Mouse (Mus musculus) naive thymus-derived CD4-positive, alpha-beta T cell, adult 2 months (primary cell): ENCODE measurements around the gene Plxdc1.

Source experiments
- DNase-seq: peaks from one replicate; pipeline ENCODE4 v3.0.0-alpha.2; 2011; ENCODE audit warnings: low read depth

Plxdc1 gene

DNA sequence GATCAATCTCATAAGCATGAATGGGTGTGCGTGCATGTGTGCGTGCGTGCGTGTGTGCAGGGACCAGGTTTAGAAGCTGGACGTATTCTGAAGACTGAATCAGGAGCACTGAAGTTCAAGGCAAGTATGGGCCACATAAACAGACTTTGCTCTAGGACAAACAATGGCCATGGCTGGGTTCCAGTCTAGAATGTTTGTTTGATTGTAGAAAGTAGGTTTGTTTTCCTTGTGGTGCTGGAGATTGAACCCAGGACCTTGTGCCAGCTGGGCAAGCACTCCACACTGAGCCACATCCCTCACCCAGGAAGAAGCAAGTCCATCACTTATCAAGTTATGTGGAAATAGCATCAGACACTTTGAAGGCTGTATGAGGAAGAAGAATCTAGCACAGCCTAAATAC lies 29.9 kb upstream of the Plxdc1 start:
- no peak for DNase-seq

DNA sequence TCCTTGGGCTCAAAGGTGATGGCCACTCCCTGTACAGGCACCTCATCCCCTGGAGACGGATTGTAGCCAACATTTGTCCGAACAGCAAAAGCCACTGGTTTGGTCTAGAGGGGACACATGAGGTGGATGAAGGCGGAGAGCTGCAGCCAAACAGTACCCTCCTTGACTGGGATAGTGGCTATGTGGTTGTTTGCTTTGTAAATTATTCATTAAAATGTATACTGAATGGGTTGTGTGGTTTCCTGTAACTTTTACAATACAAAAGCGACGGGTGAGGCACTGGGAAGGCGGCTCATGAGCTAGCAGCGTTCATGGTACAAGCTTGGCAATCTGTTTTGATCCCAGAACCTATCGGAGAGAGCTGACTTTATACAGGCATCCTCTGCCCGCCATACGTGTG lies 26.6 kb upstream of the Plxdc1 start:
- no peak for DNase-seq

DNA sequence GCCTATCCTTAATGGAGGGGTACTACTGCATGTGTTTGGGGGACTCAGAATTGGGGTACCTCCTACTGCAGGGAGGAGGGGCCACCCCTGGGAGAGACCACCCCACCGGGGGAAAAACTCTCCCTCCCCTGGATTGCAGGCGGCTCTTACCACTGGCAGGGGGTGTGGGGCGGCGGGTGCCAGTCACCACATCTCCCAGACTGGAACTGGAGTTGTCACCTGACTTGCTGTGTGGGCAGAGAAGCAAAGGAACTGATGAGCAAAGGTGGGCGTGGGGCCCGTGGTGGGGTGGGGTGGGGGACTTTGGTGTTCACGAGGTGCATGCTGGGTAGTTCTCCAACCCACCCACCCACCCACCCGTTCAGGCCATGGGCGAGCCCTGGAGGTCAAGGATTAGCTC lies 25.5 kb upstream of the Plxdc1 start:
- no peak for DNase-seq

DNA sequence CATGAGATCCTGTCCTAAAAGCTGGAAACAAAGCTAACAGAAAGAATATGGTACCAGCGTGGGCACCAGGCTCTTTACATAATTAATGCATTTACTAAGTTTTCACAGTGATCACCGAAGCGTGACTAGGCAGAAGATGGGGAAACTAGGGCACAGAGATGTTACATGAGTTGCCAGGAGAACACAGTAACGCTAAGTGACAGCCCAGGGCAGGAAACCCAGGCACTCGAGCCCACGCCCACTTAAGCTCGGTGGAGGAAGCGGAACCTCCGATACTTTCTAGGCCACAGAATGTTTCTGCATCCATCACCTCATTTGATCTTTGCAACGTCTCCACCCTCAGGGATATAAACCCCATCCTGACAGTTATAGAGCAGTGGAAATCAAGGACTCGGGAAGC lies 21.8 kb upstream of the Plxdc1 start:
- no peak for DNase-seq

DNA sequence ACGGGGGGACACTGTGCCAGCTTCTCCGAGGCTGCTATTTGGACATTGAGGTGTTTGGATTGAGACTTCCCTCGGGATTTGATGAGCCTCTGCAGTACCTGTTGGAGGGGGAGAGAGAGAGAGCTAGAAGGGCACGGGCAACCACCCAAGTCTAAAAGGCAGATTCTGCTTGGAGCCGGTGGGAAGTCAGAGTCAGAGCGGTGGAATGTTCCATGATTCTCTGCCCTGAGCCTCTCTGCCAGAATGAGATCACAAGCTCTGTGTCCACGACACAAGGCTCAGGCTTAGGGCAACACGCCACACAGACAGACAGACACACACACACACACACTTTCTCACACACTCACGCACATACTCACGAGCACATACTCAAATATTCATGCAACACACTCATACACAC lies 19.4 kb upstream of the Plxdc1 start:
- DNase-seq = no peak

DNA sequence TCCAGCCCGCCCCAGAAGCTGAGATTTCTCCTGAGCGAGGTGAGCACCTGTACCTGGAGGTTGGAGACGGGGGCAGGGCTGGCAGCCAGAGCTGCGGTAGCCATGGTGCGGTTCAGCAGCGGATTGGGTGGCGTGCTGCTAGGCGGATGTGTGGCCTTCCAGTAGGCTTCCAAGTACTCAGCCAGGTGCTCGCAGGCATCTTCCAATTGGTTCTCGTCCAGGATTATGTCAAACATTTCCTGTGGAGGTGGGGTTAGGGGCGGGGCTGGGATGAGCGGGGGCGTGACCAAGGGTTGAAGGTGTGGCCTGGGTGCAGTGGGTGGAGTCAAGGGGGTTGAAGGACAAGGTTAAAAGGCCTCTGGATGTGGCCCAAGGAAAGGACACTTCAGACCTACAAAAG lies 18.8 kb upstream of the Plxdc1 start:
- DNase-seq = no peak

DNA sequence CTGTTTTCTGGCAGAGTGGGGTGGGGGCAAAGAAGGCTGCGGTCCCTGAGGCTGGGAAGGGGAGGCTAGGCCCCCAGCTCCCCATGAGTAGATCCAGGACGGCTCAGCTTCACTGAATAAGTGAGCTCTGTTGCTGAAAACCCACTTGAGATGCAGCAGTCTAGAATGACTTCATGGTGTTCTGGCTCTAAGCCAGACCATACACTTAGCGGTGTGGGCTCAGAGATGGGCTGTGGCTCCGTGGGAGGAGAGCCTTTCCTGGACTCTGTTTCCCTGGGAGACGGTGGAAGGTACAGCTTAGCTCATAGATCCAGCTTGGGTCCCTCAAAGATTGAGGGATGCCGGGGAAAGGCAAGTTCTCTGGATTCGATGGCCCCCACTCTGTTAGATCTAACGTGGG lies 17.9 kb upstream of the Plxdc1 start:
- no peak for DNase-seq

DNA sequence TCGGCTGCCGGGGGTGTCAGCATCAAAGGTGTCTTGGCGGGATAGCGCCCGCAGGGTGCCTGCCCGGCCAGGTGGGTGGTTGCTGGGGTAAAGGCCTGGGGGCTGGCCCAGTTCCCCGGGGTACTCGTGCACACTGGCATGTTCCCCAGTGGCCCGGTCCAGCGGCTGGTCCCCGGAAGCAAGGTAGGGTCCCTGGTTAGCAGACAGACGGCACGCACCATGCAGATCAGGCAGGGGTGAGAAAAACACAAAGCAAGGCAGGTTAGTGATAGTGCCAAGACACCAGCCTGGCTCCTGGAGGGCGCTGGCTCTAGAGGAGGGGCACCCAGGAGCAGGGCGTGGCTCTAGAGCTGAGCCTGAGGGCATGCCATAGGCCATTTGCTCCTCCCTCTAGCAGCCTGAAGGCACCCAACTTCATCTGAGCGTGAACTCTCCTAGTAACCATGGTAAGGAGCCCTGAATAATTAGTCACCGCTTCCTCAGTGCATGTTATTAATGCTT lies 17.0 kb upstream of the Plxdc1 start:
- no peak for DNase-seq

DNA sequence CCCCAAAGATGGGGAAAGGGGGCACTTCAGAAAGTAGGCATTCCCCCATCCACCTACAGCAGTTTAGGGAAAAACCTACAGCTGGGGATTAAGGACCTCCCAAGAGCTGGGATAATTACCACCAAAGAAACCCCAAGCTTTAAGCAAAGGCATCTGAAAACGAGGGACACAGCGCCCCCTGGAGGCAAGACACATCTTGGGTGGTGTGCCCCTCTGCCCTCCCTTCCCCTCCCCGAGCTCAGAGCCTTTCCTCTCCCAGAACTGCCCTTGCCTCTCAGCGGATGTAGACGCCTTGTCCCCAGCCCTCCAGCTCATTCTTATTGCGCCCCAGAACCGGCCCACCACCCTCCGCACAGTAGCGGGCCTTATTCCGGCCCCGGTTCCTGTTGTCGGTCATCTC lies 16.4 kb upstream of the Plxdc1 start:
- DNase-seq = peak; percentile 94

DNA sequence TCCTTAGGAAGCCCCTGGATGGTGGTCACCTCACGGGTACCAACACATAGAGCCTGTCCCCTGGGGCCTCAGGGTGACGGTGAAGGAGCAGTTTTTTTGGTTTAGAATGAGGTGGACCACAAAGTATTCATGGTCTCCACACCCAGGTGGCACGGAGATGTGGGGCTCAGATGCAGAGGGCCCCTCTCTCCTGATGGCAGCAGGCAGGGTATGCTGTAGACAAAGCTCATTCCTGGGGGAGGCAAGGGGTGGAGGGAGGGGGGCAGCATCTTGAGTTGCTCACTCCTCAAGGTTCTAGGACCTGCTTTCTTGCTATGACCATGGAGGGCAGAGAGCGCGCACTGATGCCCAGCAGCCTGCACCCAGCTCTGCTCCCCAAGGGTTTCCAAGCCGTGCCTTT lies 15.7 kb upstream of the Plxdc1 start:
- DNase-seq = peak; percentile 54

DNA sequence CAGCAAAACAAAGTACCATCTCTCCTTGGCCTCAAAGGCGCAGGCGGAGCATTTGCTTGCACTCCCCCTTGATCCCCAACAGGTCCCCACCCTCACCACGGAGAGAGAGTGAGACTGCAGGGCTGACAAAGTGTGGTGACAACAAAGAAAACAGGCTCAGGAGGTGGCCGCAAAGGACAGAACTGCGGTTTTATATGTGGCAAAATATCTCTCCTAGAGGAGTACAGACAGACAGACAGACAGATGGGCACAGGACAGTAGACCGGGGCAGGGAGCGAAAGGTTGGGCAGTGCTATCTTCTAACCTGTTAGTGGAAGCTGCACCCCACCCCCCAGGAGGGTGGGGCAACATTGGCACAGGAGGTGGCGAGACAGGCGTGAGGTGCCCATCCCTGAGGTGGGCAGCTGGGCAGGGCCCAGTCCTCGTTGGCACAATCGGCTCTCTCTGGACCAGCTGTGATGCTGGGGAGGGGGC lies 15.1 kb upstream of the Plxdc1 start:
- peak; percentile 80 for DNase-seq

DNA sequence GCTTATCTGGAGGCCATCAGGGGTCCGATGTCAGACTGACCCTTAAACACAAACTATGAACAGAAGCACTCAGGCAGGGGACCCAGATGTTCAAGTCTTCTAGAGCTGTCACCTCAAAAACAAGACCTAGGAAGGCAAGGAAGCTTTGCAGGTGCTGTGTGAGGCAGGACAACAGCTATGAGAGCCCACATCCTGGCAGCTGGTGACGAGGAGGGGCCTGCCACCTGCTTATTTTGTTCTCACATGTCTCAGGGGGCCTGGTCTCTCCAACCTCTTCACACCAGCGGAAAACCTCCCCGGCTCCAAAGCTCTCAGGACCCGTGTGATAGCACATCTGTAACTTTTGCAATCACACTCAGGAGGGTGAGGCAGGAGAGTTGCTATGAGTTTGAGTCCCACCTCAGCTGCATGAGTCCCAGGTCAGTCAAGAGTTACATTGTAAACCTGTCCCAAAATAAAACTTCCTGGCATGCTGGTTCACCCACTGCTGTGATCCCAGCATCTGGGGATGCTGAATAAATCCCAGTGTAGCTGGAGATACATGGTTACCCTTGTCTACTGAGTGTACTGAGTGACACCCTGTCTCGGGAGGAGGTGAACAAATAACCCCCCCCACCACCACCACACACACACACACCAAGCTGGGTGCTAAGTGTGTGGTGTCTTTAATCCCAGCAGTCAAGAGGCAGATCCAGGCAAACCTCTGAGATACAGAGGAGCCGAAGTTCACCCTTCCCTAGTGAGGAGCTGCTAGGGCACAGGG lies 14.3 kb upstream of the Plxdc1 start:
- peak; percentile 92 for DNase-seq

DNA sequence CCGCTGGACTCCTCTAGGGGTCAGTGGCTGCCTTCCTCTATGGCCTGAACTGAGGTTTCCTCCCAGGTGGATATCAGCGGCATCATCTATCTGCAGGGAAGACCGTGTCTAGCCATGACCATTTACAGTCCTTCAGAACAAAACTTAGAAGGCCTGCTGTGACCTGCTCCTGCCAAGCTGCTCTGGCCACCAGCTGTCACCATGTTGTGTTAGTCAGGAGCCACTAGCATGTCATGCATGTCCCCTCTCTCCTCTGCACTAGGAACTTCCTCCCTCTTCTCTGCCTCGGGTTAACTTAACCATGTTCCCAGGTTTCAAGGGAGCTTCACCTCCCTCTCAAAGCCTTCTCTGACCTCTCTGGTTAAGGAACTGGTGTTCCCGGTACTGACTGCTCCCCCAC lies 13.5 kb upstream of the Plxdc1 start:
- peak; percentile 69 for DNase-seq

DNA sequence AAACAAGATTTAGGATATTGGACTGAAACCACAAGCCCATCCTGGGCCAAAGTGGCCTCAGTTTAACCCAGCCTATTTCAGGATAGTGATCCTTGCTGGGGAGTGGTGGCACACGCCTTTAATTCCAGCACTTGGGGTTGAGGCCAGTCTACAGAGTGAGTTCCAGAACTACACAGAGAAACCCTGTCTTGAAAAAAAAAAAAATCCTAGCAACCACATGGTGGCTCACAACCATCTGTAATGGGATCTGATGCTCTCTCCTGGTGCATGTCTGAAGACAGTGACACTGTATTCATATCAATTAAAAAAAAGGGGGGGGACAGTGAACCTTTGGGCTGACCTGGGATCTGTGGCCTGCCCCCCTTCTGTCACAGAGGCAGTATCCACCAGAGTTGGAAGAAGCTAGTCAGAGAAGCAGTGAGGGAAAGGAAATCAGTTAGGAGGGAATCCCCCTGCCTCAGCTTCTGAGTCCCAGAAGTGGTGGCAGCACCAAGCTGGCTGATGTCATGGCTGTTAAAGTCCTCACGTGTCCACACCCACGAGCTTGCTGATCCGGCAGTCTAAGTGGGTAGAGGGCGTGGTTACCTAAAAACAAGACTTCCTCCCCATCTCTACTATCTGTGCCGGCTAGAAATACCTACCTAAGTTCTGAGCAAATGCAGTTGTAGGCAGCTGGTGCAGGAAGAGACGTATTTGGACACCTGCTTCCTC lies 12.8 kb upstream of the Plxdc1 start:
- peak; percentile 96 for DNase-seq

DNA sequence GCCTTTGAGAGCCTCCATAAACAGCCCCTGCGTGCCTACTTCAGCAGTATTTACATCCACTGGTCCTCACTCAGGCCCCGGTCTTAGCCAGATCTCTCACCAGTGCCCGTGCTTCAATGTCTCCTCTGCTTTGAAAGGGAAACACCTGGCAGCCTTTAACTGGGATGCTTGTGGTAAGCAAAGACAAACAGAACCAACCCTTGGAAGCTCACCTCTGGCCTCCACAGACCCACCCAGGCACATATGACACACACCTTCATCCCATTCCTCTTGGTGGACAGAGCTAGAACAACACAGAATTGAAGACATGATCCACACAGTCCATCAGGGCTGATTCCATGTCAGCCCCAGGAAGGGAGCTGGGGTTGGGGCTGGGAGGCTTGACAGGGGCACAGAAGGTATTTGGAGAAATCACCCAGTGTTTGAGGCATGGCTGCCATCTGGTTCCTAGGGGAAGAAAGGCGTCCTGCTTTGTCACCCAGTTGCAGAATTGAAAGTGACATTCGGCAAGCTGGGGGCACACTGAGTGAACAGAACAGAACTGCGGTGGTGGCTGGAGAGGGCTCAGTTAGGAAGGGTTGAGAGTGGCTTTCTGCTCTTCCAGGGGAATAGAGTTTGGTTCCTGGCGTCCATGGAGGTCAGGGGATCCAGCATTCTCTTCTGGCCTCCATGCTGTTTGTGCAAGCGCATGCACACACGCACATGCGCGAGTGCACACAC lies 12.0 kb upstream of the Plxdc1 start:
- no peak for DNase-seq

DNA sequence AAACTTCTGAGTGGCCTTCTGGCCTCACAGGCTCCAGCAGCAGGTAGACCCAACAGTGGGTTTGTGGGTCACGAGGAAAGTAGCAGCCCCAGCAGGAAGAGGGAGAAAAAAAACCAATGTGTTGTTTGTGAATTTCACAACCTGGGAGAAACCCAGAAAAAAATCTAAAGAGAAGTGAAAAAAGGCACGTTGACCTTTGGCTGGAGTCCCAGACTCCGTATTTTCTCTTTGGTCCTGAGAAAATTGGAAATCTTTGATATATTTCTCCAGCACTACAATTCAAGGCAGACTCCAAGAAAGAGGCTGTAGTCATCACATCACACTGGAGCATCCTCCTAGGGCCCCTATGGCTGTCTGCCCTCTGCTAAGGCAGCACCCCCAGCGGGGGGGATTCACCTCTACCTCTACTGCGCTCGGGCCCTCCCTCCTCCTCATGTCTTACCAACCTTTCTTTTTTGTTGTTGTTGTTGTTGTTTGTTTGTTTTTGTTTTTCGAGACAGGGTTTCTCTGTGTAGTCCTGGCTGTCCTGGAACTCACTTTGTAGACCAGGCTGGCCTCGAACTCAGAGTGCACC lies 11.2 kb upstream of the Plxdc1 start:
- no peak for DNase-seq

DNA sequence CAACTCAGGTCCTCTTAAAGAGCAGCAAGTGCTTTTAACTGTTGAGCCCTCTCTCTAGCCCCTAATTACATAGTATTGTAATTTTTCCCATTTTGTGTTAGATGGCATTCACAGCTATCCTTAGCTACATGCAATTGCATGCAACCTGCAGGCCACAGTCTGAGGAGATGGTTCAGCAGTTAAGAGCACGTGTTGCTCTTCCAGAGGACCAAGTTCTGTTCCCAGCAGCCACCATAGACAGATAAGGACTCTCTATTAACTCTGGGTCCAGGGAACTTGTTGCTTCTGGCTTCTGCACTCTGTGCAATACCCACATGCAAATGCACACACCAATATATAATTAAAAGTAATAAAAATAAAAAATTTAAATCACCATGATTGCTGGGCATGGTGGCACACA lies 10.4 kb upstream of the Plxdc1 start:
- DNase-seq = no peak

DNA sequence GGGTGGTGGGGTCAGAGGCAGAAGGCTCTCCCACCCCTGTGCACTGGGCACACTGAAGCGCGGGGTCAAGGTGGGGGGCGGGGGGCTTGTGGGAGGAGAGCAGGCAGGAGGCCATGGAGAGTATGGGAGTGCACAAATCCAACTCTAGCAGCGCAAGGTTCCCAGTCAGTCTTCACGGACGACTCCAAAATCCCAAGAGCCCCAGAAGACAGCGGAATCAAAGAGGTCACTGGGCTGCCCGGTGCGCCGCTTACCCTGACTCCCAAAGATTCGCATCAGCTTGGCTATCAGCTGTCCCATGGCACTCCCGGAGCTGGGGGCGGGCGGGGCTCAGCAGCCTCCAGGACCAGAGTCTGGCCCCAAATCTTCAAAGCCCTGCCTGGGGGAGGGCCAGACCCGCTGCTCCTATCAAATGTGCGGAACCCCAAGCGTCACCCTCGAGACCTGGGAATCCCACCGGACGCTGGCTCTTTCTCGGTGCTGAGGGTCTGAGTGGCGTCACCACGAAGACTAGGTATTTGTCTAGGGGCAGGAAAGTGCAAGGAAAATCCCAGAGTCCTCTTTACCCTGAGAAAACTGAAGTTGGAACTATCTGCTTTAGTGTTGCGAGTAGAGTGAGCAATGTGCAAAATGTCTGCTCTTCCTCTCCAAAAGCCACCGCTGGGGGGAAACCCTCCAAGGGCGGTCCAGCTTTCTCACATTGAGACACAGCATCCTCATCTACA lies 9.5 kb upstream of the Plxdc1 start, which contains the start of gene Arl5c:
TSS of gene Arl5c (minus strand) at position 618 of the 725 bp plus-strand sequence.
- peak; percentile 87 for DNase-seq

DNA sequence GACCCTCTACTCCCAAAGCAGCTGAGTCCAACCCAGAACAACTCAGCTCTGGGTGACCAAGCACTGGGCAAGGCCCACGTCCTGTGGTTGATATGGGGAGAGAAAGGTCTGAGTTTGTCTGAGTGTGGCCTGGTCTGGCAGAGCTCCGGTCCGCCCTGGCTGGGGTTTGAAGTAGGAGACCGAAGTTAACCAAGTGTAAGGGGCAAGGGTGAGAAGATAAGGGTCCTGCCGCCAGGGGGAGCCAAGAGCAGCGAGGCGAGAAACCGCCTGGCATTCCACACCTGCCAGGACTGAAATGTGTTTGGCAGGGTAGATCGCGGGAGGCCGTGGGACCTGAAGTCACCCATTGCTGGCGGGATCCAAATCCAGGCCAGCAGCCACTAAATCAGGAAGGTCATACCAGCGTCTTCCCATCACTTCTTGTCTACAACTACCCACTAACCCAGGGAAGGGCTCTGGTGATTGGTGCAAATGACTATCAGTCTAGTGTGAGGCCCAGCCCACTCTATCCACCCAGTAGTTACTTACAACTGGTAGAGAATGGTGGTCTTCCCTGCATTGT lies 8.4 kb upstream of the Plxdc1 start:
- peak; percentile 94 for DNase-seq

DNA sequence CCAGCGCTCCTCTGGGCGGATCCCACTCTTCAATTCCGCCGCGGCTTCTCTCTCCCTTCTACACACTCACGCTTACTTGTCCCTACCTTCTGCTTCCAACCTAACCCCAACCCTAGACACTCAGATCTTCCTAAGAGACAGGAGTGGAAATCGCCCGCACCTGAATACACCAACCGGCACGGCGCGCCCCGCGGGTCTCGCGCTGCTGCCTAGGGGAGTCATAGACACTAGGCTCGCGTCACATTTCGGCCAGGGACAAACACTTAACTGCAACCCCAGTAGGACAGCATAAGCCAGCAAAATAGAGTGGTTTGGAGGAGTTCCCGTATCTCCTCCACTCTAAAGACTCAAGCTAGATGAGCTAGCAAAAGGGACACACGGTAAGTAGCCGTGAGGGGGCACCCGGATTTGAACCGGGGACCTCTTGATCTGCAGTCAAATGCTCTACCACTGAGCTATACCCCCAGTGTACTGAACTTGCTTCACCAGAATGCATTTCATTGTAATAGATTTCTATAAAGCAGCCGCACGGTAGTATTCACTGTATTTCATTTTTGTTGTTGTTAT lies 2.4 kb upstream of the Plxdc1 start:
- DNase-seq = peak; percentile 95
